Mouse (Mus musculus) ES-E14 (cell line): ENCODE measurements around the gene Slc25a3. TPM values are rescaled to one million over a fixed set of nuclear protein-coding genes. Genes with fewer than 3 reads are reported as not detected.
A peak's percentile ranks its signal among the peaks of the same experiment; 100 is the strongest.

Experiments
- DNase-seq: peaks from one replicate; pipeline ENCODE4 v3.0.0-alpha.2; 2013; ENCODE audit warnings: low read depth, low spot score
- H3K27ac ChIP-seq: 2 replicates; pipeline ENCODE4 v1.5.1; 2012; ENCODE audit warnings: low read depth, mild to moderate bottlenecking, low read length, moderate library complexity, mixed read lengths; ENCODE audit not compliant: poor library complexity, insufficient read depth, severe bottlenecking
- H3K36me3 ChIP-seq: 2 replicates; pipeline ENCODE4 v1.6.1; 2012; ENCODE audit warnings: mild to moderate bottlenecking, low read length, moderate library complexity, mixed read lengths; ENCODE audit not compliant: control insufficient read depth, poor library complexity, insufficient read depth, severe bottlenecking
- H3K4me1 ChIP-seq, 2 experiments: fragments of 150-350 bp in 1 of 2; sonication (generic) in 1 of 2; 2 replicates each; pipeline ENCODE4 v1.6.1; 2012; ENCODE audit warnings: low read length in 2 of 2, mild to moderate bottlenecking in 1 of 2, mixed read lengths in 1 of 2; ENCODE audit not compliant: control insufficient read depth in 2 of 2, insufficient read depth in 2 of 2, poor library complexity in 1 of 2
- H3K4me3 ChIP-seq, 2 experiments: fragments of 150-350 bp in 1 of 2; sonication (generic) in 1 of 2; 2 replicates each; pipeline ENCODE4 v1.5.1; 2012; ENCODE audit warnings: low read length in 2 of 2, low read depth in 1 of 2, mild to moderate bottlenecking in 1 of 2, mixed read lengths in 1 of 2; ENCODE audit not compliant: insufficient read depth in 1 of 2, poor library complexity in 1 of 2, severe bottlenecking in 1 of 2
- H3K9ac ChIP-seq: 2 replicates; pipeline ENCODE4 v1.6.1; 2012; ENCODE audit warnings: low read depth, mild to moderate bottlenecking, low read length, mixed read lengths; ENCODE audit not compliant: poor library complexity, insufficient read depth, severe bottlenecking
- H3K9me3 ChIP-seq: fragments of 150-350 bp; sonication (generic); 2 replicates; pipeline ENCODE4 v1.6.1; 2012; ENCODE audit warnings: low read depth, mild to moderate bottlenecking, low read length; ENCODE audit not compliant: control insufficient read depth, insufficient read depth
- CHD2 ChIP-seq: IDR thresholded peaks from 2 replicates; pipeline ENCODE4 v1.6.1; 2014; ENCODE audit warnings: mild to moderate bottlenecking, low read depth, low read length, inconsistent platforms
- HCFC1 ChIP-seq: IDR thresholded peaks from 2 replicates; pipeline ENCODE4 v1.6.1; 2012; ENCODE audit warnings: low read length, inconsistent platforms, borderline replicate concordance; ENCODE audit not compliant: insufficient read depth
- MAFK ChIP-seq: IDR thresholded peaks from 2 replicates; pipeline ENCODE4 v1.6.1; 2014; ENCODE audit warnings: mild to moderate bottlenecking, low read depth, low read length, inconsistent platforms; ENCODE audit not compliant: insufficient read depth
- ZC3H11A ChIP-seq: IDR thresholded peaks from 2 replicates; pipeline ENCODE4 v1.6.1; 2012; ENCODE audit warnings: low read depth, mild to moderate bottlenecking, inconsistent platforms, low read length, borderline replicate concordance
- ZNF384 ChIP-seq: IDR thresholded peaks from 2 replicates; pipeline ENCODE4 v1.6.1; 2012; ENCODE audit warnings: low read depth, low read length, inconsistent platforms
- in situ Hi-C, 2 experiments: fragments of 600-800 bp; cut with MboI; formaldehyde crosslinking; loops; one replicate each; pipeline ENCODE4 v1.15.1; 2025; ENCODE audit warnings: low sequenced_read_pairs in 2 of 2, inconsistent platforms in 1 of 2; ENCODE audit not compliant: unreplicated experiment in 2 of 2
- total RNA-seq: library from RNA; depleted of rRNA; stranded (reverse); fragments of 300-350 nt; gene quantifications from 2 replicates; pipeline ENCODE4 v1.2.3, GENCODE M21; 2012

Slc25a3 gene
- total RNA-seq, 1 experiment, result 481 TPM

GRCm38 (mm10) chr10:91083393-91083927 lies 40.4 kb downstream of the Slc25a3 start:
- Histone ChIP-seq H3K4me3 (peak overlapping the region; percentile 71 to 92), H3K36me3 (peaks cover 2% of the 10 kb centered on the region; the same call in 1 of the 2 replicates), H3K27ac (no peak overlapping the region), H3K9ac (peak overlapping the region; percentile 71), H3K4me1 (no peaks in the 10 kb centered on the region), H3K9me3 (no peaks in the 10 kb centered on the region)
- in situ Hi-C loops, result no loop called here
- TF ChIP-seq ZC3H11A (no peak), ZNF384 (no peak), MAFK (no peak), CHD2 (no peak), HCFC1 (no peak)
- no peak for DNase-seq

- DNase-seq, result peak; percentile 96
Observed at GRCm38 (mm10) chr10:91082550-91083392, 41.1 kb downstream of the Slc25a3 start, which contains the start of the genes Apaf1 and Ikbip. Gene Apaf1, minus strand, starts transcription at chr10:91082770. Gene Ikbip, plus strand, starts transcription at chr10:91082940.

GRCm38 (mm10) chr10:91081959-91082507 lies 41.8 kb downstream of the Slc25a3 start:
- Histone ChIP-seq H3K9ac (peak overlapping the region; percentile 73), H3K4me3 (peak overlapping the region; percentile 87 to 91), H3K27ac (peak overlapping the region; percentile 74), H3K9me3 (no peaks in the 10 kb centered on the region), H3K4me1 (no peaks in the 10 kb centered on the region), H3K36me3 (peaks cover 6% of the 10 kb centered on the region; the same call in 1 of the 2 replicates)
- DNase-seq, result no peak
- no peak for TF ChIP-seq CHD2
- TF ChIP-seq HCFC1, result no peak
- no peak for TF ChIP-seq ZNF384
- TF ChIP-seq ZC3H11A, result no peak
- TF ChIP-seq MAFK, result no peak
- in situ Hi-C loops, result no loop called here

More at GRCm38 (mm10) chr10:91082550-91083392, 41.1 kb downstream of the Slc25a3 start, which contains the start of the genes Apaf1 and Ikbip:
- Histone ChIP-seq H3K27ac (peak within 1 kb of the TSS; percentile 74), H3K9ac (peak within 1 kb of the TSS; percentile 73), H3K9me3 (no peaks in the 10 kb centered on the region), H3K4me3 (peak within 1 kb of the TSS; percentile 87 to 92), H3K4me1 (no peaks in the 10 kb centered on the region), H3K36me3 (peaks cover 5% of the 10 kb centered on the region; the same call in 1 of the 2 replicates)
- TF ChIP-seq ZNF384 (0 out of 2 replicates have a peak, but pooled peaks have one; percentile 6), CHD2 (no peak), ZC3H11A (no peak)
- in situ Hi-C loops, result no loop called here

GRCm38 (mm10) chr10:91080540-91080939 lies 43.3 kb downstream of the Slc25a3 start:
- H3K36me3 ChIP-seq, result peaks cover 10% of the 10 kb centered on the region; the same call in 1 of the 2 replicates
- no peak for DNase-seq
- H3K27ac ChIP-seq, result no peak overlapping the region
- no peak for TF ChIP-seq HCFC1
- TF ChIP-seq ZNF384, result no peak
- TF ChIP-seq ZC3H11A, result no peak
- TF ChIP-seq MAFK, result no peak
- in situ Hi-C loops, result no loop called here
- H3K4me1 ChIP-seq, result no peaks in the 10 kb centered on the region
- no peak overlapping the region for H3K4me3 ChIP-seq
- H3K9ac ChIP-seq, result no peak overlapping the region
- H3K9me3 ChIP-seq, result no peaks in the 10 kb centered on the region
